Mouse (Mus musculus) erythroid progenitor cell, adult 5-6 weeks (primary cell): ENCODE results near the gene Npc2. TPM values are rescaled to one million over a fixed set of nuclear protein-coding genes. Genes with fewer than 3 reads are reported as not detected.

Experiments used
- ATAC-seq: replicated peaks from 2 replicates; pipeline ENCODE4 v1.8.0; 2016; ENCODE audit warnings: moderate number of reproducible peaks, mild to moderate bottlenecking, moderate TSS enrichment, inconsistent platforms; ENCODE audit not compliant: poor library complexity, low FRiP score, severe bottlenecking
- total RNA-seq, 2 experiments: library from RNA; stranded (forward) in 1 of 2; stranded (reverse) in 1 of 2; fragments of 150-400 nt in 1 of 2; fragments of 186-747, 209-891 nt in 1 of 2; gene quantifications; 2 replicates each; pipeline versions ENCODE4 v1.2.3 to v1.2.4; 2015 to 2017; ENCODE audit warnings: low replicate concordance in 2 of 2

Npc2 gene
- total RNA-seq, 2 experiments from 2014 or later = 22.6 to 44.9 TPM

DNA sequence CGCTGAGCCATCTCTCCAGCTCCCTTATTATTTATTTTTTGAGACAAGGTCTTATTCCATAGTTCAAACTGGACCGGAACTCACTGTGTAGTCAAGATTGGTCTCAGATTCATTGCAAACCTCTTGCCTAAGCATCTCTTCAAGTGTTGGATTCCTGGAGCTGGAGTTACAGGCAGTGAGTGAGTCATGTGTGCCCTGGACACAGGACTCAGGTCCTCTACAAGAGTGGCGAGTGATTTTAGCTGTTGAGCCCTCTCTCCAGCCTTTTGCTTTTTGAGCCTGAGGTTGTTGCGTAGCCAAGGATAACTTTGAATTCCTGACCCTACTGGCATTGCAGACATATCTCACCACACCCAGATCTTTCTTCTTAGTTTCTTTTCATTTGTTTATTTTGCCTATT, 27.3 kb downstream of the Npc2 start:
- no peak for ATAC-seq

DNA sequence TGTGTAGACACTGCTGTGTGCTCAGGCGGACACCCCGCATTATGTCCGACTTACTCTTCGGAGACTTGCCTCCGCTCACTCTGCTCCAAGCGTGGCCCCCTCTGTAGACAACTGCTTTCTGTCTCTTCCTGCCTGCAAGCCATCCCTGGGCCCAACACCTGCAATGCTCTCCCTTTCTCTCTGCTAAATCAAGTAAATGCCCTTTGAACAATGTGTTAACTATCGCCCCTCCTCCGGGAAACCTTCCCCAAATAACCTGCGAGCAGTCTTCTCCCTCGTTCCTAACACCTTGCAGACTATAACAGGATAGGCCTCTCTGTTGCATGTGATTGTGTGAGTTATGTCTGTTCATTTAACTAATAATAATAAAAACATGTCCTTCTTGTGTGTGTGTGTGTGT, 29.5 kb downstream of the Npc2 start:
- no peak for ATAC-seq

DNA sequence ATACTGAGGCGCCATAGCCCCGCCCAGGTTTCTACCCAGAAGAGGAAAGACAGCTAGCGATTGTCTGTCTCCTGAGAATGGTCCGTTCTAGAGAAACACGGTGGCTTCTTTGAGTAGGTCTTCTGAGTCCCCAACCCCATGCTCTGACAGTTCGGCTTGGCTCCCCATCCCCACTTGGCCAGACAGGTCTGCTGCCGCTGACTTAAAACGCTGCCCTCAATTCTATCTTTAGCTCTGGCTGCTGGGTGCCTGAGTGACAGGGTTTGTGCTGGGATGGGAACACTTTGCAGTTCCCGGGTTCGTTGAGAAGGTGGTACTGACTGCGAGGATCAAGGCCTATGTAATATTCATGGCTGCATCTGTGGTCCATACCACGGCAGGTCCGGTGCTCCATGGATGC, 39.6 kb downstream of the Npc2 start:
- ATAC-seq = no peak

DNA sequence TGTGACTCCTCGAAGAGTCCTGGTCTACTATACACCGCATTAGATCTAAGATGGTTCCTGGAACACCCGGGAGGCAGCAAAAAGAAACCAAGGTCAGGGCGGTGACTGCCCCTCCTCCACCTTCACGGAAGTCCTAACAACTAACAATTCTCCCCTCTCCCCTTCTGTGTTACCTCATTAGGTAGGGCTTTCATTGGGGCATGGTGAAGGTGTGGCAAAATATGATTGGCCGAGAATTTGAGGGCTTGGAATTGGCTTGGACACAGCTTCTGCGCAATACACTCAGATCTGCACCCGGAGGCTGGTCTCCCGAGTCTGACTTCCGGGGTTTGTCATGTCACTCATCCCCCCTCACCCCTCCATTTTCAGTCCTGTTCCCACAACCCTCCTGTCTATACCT, 44.5 kb downstream of the Npc2 start:
- ATAC-seq = no peak

DNA sequence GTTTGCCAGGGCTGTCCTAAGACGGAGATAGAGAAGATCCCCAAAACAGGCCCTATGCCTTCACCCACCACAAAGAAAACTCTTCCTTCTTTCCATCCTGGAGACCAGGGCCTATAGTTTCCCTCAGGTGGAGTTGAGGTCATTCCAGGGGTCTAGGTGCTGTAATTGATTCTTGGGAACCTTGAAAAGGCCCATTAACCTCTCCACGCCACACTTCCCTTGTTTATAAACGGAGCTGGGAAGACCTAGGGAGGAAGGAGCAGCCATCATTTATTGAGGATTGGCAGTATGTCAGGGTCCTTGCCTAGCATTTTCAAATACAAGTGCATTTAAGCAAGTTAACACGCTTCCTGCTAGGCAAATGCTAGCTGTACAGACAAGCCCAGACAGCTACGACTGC, 45.5 kb downstream of the Npc2 start:
- ATAC-seq = no peak

DNA sequence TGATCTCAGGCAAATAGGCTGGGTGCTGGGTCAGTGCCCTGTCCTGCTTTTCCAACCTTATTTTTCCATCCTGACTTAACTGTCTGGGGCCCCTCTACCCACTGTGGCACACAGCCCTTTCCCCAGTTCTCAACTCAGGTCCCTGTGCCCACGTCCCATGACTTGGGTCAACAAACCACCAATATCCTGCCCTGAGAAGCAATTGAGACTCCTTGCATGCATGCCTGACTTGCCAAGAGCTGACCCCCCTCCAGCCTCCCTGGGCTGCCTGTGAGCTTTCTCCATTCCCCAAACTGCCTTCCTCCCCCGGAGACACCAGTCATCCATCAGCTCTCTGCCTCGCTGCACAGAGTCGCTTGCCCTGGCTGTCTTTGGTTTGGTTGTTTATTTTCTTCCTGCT, 46.0 kb downstream of the Npc2 start:
- no peak for ATAC-seq

DNA sequence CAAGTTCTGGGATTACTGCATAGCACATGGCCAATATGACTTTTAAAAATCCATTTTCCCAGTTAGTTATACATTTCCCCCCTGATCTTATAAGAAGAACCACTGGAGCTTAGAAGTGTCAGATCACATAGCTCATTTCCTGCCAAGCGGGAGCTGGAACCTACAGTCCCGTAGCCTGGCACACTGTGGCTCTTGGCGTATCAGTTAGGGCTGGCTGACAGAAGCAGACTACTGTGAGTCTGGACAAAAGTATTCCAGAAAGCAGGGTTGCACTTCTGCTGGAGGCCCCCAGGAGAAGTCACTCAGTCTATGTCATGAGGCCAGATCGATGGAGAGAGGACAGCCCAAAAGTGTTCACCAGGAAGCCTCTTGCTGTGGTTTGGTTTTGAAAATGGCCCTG, 46.6 kb downstream of the Npc2 start:
- no peak for ATAC-seq

DNA sequence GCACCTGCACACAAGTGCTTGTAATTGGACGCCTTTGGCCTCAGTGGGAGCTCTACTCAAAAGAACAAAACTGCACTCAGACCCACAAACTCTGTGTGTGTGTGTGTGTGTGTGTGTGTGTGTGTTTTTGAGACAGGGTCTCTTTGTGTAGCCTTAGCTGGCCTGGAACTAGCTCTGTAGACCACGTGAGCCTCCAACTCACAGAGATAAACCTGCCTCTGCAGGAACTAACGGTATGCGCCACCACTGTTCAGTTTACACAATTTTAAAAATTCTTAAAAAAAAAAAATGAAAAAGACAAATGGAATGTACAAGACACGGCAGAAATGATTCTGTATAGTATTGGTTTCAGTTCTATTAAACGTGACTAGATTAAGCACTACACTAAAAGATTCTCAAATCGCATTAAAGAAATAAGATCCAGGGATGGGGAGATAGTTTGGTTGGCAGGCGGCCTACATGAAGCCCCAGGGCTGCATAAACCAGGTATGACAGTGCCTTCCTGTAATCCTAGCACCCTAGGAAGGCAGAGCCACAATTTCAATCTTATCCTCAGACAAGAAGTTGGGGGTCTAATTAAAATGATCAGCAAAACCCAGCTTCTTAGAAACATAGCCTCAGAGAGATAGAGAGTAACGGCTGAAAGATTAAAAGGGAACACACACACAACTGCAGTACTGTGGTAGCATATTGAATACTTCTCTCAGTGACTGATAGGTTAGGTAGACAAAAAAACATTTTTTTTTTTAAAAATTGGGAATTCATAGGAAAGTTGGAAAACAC, 54.3 kb downstream of the Npc2 start:
- ATAC-seq = no peak

DNA sequence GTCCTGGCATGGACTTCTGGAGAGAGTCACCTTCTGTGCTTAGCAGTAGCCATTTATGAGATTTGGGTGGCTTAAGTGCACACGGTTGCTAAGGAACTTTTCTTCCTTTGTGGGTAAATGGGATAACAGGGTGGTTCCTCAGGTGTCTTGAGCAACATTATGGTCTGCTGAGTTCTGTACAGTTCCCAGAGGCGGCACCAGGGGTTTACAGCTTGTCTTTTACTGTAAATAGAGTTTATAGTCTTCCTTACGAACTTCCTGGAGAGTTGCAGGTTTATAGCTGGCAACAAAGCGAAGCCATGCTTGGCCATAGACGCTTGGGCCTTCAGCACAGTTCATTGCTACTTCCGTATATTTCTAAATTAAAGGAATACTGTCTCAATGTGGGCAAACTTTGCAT, 58.4 kb downstream of the Npc2 start:
- ATAC-seq = no peak

DNA sequence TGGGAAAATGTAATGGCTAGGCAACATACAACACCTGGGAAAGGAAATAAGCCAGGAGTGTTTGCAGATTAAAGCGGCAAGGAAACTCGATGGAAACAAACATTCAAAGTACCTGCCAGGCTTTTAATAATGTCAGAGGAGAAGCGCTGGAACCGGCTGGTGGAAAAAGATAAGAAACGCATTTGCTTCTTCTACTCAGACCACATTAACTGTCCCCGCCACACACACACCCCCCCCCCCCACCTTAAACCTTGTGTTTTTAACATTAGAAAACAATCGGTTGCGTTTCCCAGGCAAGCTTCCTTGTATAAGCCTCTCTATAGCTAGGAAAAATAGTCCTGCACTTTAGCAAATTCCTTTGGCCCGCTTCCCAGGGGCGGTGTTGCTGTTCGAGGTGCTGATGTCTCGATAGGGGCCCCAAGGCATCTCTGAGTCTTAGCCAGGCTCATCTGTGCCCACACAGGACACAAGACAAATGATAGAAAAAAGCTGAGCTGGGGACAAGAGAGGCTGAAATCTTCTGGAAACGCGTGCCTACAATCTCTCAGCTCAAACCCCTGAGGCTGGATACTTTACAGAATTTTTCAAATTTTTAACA, 63.0 kb downstream of the Npc2 start:
- peak; percentile 82 for ATAC-seq

DNA sequence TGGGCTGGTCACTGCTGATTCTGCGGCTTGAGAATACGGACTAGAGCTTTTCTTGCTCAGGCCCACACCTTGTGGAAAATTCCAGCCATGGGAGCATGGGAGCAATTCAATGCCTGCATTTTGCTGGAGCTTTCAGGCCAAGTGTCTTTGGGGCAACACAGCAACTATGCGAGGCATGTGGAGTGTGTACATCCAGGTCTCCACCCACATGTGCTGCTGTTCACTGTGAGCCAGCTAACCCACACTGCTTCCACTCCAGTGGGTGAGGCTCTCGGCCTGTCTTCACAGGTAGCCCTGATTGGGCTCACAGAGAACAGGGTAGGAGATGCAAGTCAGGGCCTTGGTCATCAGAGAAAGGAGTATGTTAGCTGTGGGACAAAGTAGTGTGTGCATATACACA, 65.1 kb downstream of the Npc2 start:
- no peak for ATAC-seq

DNA sequence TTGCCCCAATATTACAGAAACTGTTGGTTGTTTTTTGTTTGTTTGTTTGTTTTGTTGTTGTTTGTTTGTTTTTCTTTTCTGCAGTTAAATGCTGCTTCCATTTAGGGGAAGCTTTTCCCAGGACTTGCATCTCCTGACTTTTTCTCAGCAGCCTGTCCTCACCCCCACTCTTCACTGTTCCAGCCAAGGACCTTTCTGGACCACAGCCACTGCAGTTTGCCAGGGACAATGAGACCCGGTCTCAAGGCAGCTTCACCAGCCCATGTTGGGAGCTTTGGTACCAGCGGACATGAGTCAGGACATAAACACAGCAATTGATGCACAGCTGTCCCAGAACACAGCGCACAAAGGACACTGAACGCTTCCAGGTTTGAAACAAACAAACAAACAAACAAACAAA, 66.1 kb downstream of the Npc2 start:
- no peak for ATAC-seq

Other genes starting within 250 kb of the Npc2 start
- gene Vsx2, start 203.4 kb downstream of the Npc2 start, total RNA-seq (2015; ENCODE audit: low replicate concordance) = not detected in 2 replicates
- not detected in 2 replicates for gene Vsx2, start 203.4 kb downstream of the Npc2 start, total RNA-seq (2017; ENCODE audit: low replicate concordance)
- gene Abcd4, start 155.7 kb downstream of the Npc2 start, total RNA-seq (2015; ENCODE audit: low replicate concordance) = 0.72 TPM in 1 of 2 replicates, not detected in the other
- 0.77 TPM in 1 of 2 replicates, not detected in the other for gene Abcd4, start 155.7 kb downstream of the Npc2 start, total RNA-seq (2017; ENCODE audit: low replicate concordance)
- not detected in 2 replicates for gene Vrtn, start 132.1 kb downstream of the Npc2 start, total RNA-seq (2015; ENCODE audit: low replicate concordance)
- gene Vrtn, start 132.1 kb downstream of the Npc2 start, total RNA-seq (2017; ENCODE audit: low replicate concordance) = not detected in 2 replicates
- not detected in 2 replicates for gene Syndig1l, start 74.3 kb downstream of the Npc2 start, total RNA-seq (2015; ENCODE audit: low replicate concordance)
- gene Syndig1l, start 74.3 kb downstream of the Npc2 start, total RNA-seq (2017; ENCODE audit: low replicate concordance) = not detected in 2 replicates
- 254 and 272 TPM in 2 replicates for gene Isca2, start 99 bp upstream of the Npc2 start, total RNA-seq (2015; ENCODE audit: low replicate concordance)
- gene Isca2, start 99 bp upstream of the Npc2 start, total RNA-seq (2017; ENCODE audit: low replicate concordance) = 80.6 and 121 TPM in 2 replicates
- gene Ltbp2, start 103.4 kb upstream of the Npc2 start, total RNA-seq (2015; ENCODE audit: low replicate concordance) = 1.3 TPM in 1 of 2 replicates, not detected in the other
- 0.77 and 3.3 TPM in 2 replicates for gene Ltbp2, start 103.4 kb upstream of the Npc2 start, total RNA-seq (2017; ENCODE audit: low replicate concordance)
- gene Fcf1, start 197.7 kb upstream of the Npc2 start, total RNA-seq (2015; ENCODE audit: low replicate concordance) = 59.5 and 73.8 TPM in 2 replicates
- 21.8 and 66.6 TPM in 2 replicates for gene Fcf1, start 197.7 kb upstream of the Npc2 start, total RNA-seq (2017; ENCODE audit: low replicate concordance)
- 61.2 and 62.3 TPM in 2 replicates for gene Arel1, start 197.7 kb upstream of the Npc2 start, total RNA-seq (2015; ENCODE audit: low replicate concordance)
- 58.8 and 73.4 TPM in 2 replicates for gene Arel1, start 197.7 kb upstream of the Npc2 start, total RNA-seq (2017; ENCODE audit: low replicate concordance)
- gene Ylpm1, start 223.2 kb upstream of the Npc2 start, total RNA-seq (2015; ENCODE audit: low replicate concordance) = 72.1 and 73.2 TPM in 2 replicates
- 52.5 and 87.7 TPM in 2 replicates for gene Ylpm1, start 223.2 kb upstream of the Npc2 start, total RNA-seq (2017; ENCODE audit: low replicate concordance)